Mouse (Mus musculus) testis, adult 2 months (tissue): ENCODE results near the gene Ccdc7a. TPM values are rescaled to one million over a fixed set of nuclear protein-coding genes. Genes with fewer than 3 reads are reported as not detected.

Source experiments
- H3K27ac ChIP-seq: fragments of 200-500 bp; 2 replicates; pipeline ENCODE4 v1.5.1; 2012; ENCODE audit warnings: low read depth, low read length; ENCODE audit not compliant: control insufficient read depth, insufficient read depth
- H3K27me3 ChIP-seq: fragments of 200-500 bp; 2 replicates; pipeline ENCODE4 v1.6.1; 2012; ENCODE audit warnings: mild to moderate bottlenecking, low read length, moderate library complexity; ENCODE audit not compliant: control insufficient read depth, insufficient read depth
- H3K36me3 ChIP-seq: fragments of 200-500 bp; 2 replicates; pipeline ENCODE4 v1.6.1; 2012; ENCODE audit warnings: mild to moderate bottlenecking, low read length; ENCODE audit not compliant: control insufficient read depth, insufficient read depth
- H3K4me1 ChIP-seq: fragments of 200-500 bp; 2 replicates; pipeline ENCODE4 v1.6.1; 2012; ENCODE audit warnings: low read length; ENCODE audit not compliant: control insufficient read depth, insufficient read depth
- H3K4me3 ChIP-seq: fragments of 200-500 bp; 2 replicates; pipeline ENCODE4 v1.5.1; 2012; ENCODE audit warnings: low read depth, mild to moderate bottlenecking, low read length, moderate library complexity, mixed read lengths; ENCODE audit not compliant: control insufficient read depth
- CTCF ChIP-seq: fragments of 200-500 bp; IDR thresholded peaks from 2 replicates; pipeline ENCODE4 v1.5.1; 2012; ENCODE audit warnings: low read depth, mild to moderate bottlenecking, inconsistent platforms, low read length, moderate library complexity; ENCODE audit not compliant: control insufficient read depth, insufficient read depth, insufficient replicate concordance
- POLR2A ChIP-seq: fragments of 200-500 bp; IDR thresholded peaks from 2 replicates; pipeline ENCODE4 v1.6.1; 2012; ENCODE audit warnings: low read depth, mild to moderate bottlenecking, inconsistent platforms, low read length, moderate library complexity; ENCODE audit not compliant: control insufficient read depth
- polyA plus RNA-seq: library from polyadenylated mRNA; depleted of rRNA; stranded (reverse); fragments of >200 nt; gene quantifications from 2 replicates; pipeline ENCODE4 v1.2.3, GENCODE M21; 2012

The Ccdc7a gene
- polyA plus RNA-seq, 1 experiment: 24.9 TPM

DNA sequence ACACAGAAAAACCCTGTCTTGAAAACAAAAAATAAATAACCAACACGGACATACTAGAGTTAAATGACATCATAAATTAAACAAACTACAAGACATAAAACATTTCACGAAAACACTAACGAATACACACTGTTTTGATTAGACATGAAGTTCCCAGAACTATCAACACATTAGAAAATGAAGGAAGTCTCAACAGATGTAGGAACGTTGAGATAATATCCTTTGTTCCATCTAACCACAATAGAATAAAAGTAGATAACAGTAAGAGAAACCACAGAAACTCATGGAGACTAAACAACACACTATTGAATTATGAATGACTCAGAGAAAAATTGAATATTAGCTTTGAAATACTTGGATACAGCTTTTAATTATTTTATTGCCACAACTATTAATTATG is 252.8 kb downstream of the Ccdc7a start:
- TF ChIP-seq CTCF (no peak), POLR2A (no peak)
- H3K27me3 ChIP-seq: no peaks in the 10 kb centered on the region
- no peaks in the 10 kb centered on the region for H3K4me1 ChIP-seq
- H3K27ac ChIP-seq: no peak overlapping the region
- H3K36me3 ChIP-seq: no peaks in the 10 kb centered on the region
- no peak overlapping the region for H3K4me3 ChIP-seq

DNA sequence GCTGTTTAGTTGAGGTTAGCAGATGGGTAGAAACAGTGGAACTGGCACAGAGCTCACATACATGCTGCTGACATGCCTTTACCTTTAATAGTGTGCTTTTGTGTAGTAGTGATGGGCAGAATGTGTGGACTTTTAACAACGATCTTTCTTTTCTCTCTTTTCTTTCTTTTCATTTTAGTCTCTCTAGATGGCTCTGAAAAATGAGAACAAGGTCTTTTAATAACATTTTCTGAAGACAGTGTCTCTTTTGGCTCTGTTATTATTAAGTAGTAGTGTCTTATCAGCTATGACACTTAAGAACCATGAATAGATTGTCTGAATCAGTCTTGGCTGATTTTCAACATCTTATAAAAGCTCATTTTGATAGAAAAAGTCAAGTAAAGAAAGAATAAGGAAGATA is 266.7 kb downstream of the Ccdc7a start, which contains the start of gene Gm3952:
Gene Gm3952, minus strand, starts transcription at position 101 of the 400 bp plus-strand sequence.
- Histone ChIP-seq H3K27ac (no peak within 1 kb of the TSS), H3K4me1 (no peaks in the 10 kb centered on the region), H3K36me3 (no peaks in the 10 kb centered on the region), H3K27me3 (no peaks in the 10 kb centered on the region), H3K4me3 (no peak within 1 kb of the TSS)
- TF ChIP-seq POLR2A (no peak), CTCF (no peak)

DNA sequence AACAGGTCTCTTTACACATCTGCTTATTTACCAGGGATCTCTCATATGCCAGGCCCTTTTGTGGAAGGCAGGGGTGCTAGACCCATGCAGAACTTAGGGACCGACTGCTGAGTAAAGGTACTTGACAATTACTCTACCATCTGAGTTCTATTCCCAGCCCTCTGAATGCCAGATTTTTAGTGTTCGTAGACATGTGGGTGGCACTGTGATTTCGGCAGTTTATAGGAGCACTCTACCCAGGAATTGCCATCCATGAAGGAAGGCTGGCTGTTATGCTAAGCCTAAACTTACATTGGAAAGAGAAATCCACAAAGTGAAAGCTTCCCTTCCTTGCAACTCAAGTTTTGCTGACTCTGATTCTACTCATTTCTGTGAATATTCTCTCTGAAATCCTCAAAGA is 329.6 kb downstream of the Ccdc7a start:
- Histone ChIP-seq H3K27ac (no peak overlapping the region), H3K27me3 (no peaks in the 10 kb centered on the region), H3K4me3 (no peak overlapping the region), H3K36me3 (no peaks in the 10 kb centered on the region; the same call in 1 of the 2 replicates), H3K4me1 (no peaks in the 10 kb centered on the region)
- TF ChIP-seq POLR2A: no peak
- no peak for TF ChIP-seq CTCF

DNA sequence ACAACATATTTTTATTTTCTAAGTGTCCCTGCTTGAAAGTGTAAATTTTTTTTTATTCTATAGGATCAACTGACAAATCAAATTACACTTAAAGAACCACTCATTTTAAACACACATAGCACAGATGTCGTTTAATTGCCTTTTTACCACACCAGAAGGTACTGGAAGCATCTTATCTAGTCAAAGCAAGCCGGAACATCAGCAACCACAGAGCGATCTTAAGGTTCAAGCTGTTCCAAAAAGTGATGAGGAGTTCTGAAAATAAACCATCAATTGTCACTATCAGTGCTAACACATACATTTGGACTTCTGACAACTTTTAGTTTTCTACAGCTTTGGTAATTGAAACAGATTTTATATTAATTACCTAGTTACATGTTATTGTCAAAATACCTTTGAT is 331.2 kb downstream of the Ccdc7a start:
- Histone ChIP-seq H3K27me3 (no peaks in the 10 kb centered on the region), H3K4me1 (no peaks in the 10 kb centered on the region), H3K4me3 (no peak overlapping the region), H3K27ac (no peak overlapping the region), H3K36me3 (no peaks in the 10 kb centered on the region; the same call in 1 of the 2 replicates)
- TF ChIP-seq POLR2A (no peak), CTCF (no peak)

DNA sequence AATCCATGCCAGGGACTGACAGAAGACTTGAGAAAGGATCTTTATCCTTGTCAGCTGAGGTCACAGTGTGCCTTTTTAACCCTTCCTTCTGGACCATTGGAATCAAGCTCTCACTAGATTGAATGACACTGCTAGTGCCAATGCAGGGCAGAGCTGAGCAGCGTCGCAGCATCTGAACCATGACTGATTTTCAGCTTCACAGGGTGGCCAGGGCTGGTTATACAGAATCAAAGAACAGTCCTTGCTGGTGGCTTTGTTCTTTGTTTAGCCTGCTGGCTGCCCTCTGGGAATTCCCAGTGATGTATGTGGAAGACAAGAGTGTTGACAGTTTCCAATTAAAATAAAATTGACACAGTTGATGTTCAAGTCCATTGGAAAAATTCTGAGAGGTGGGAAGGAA is 333.1 kb downstream of the Ccdc7a start:
- no peak overlapping the region for H3K4me3 ChIP-seq
- H3K27ac ChIP-seq: no peak overlapping the region
- no peaks in the 10 kb centered on the region; the same call in 1 of the 2 replicates for H3K36me3 ChIP-seq
- H3K27me3 ChIP-seq: no peaks in the 10 kb centered on the region
- no peaks in the 10 kb centered on the region for H3K4me1 ChIP-seq
- TF ChIP-seq CTCF: no peak
- TF ChIP-seq POLR2A: no peak

DNA sequence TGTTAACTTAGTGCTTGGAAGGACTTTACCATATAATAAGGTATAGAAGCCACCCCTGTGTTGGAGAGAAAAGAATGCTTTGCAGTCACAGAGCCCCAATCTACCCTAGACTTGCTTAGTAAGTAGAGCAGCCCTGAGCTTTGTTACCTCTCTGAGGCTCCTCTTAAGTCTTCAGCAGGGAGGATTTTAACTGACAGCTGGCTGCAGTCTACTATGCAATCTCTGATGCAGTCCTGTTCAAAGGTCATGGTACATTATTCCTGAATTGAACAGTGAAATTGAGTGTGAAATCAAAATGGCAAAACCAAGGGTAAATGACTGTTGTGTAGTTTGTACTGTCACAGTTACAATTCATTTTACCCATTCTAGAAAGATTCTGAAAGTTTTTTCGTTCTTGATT is 338.1 kb downstream of the Ccdc7a start:
- H3K27me3 ChIP-seq: no peaks in the 10 kb centered on the region
- H3K4me3 ChIP-seq: no peak overlapping the region
- TF ChIP-seq POLR2A (no peak), CTCF (no peak)
- no peak overlapping the region for H3K27ac ChIP-seq
- no peaks in the 10 kb centered on the region; the same call in 1 of the 2 replicates for H3K36me3 ChIP-seq
- H3K4me1 ChIP-seq: no peaks in the 10 kb centered on the region

DNA sequence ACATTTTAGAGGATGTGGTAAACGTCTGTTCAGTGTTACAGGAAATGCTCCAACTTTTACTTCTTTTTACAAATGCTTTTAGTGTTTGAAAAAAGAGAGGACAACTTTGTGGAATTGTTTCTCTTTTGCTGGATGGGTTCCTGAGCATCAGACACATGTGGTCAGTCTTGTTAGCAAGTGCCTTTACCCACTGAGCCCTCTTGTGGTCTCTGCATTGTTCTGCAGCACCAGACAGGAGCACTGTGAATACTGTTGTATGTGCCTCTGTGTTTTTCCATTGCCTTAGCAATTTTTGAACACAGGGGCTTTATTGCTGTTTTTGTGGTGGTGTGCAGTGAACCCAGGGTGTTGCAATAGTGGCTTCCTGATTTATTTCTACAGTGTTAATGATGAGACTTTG is 340.5 kb downstream of the Ccdc7a start:
- Histone ChIP-seq H3K4me1 (no peaks in the 10 kb centered on the region), H3K4me3 (no peak overlapping the region), H3K27ac (no peak overlapping the region), H3K27me3 (no peaks in the 10 kb centered on the region), H3K36me3 (no peaks in the 10 kb centered on the region)
- no peak for TF ChIP-seq CTCF
- no peak for TF ChIP-seq POLR2A

DNA sequence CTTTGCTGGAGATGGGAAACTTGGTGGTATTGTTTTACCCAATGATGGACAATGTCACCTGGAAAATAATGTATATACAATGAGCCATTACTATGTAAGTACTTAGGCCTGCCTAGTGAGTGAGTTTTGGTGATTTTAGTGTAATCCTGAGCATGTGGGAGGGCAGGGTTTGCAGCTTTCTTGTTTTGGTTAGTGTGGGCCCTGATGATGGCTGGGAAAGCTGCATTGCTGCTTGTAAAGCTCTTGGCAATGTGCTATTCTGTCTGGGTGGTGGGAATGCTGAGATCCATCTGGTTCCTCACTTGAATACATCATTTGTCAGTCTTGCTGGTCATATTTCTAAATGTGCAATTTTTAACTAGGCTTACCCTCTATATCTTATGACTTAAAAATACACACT is 349.1 kb downstream of the Ccdc7a start:
- Histone ChIP-seq H3K4me1 (no peaks in the 10 kb centered on the region), H3K4me3 (no peak overlapping the region), H3K27ac (no peak overlapping the region), H3K36me3 (peaks cover 2% of the 10 kb centered on the region), H3K27me3 (no peaks in the 10 kb centered on the region)
- TF ChIP-seq CTCF: no peak
- no peak for TF ChIP-seq POLR2A
